Mouse (Mus musculus): ENCODE measurements around the gene Elmo3. TPM values are rescaled to one million over a fixed set of nuclear protein-coding genes. Genes with fewer than 3 reads are reported as not detected.

Elmo3 gene
- polyA plus RNA-seq, 1 experiment: not detected

DNA sequence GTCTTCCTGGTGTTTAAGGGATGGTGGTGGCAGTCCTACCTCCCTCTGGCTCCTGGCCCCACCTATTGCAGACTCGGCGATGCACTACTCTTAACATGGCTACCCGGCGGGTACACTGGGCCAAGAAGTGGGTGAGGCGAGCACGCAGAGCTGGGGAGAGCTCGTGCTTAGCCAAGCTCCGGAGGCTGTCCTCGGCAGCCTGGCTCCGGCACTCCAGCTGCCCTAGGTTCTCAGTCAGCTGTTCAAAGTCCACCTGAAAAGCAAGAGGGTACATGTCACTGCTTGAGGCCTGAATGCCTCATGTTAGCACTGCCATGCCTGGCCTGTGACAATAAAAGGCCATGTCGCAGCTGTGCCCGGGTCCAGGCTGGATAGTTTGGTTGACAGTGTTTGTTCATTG is 24.9 kb downstream of the Elmo3 start:
- no peak overlapping the region for H3K4me3 ChIP-seq (ENCODE audit: insufficient read depth, low read depth, low read length)
- peaks cover 7% of the 10 kb centered on the region for H3K4me1 ChIP-seq (ENCODE audit: control insufficient read depth, insufficient read depth, low read length)
- 94% methylated on average over 12 of the region's 12 CpGs for WGBS
- TF ChIP-seq CTCF (IDR thresholded peaks at IDR 0.05; ENCODE audit: insufficient read depth, low read depth, low read length): no peak
- no peak for TF ChIP-seq POLR2A (IDR thresholded peaks at IDR 0.05; ENCODE audit: insufficient read depth, low read depth, low read length)
- no peak overlapping the region for H3K27ac ChIP-seq (ENCODE audit: insufficient read depth, low read depth, low read length)

DNA sequence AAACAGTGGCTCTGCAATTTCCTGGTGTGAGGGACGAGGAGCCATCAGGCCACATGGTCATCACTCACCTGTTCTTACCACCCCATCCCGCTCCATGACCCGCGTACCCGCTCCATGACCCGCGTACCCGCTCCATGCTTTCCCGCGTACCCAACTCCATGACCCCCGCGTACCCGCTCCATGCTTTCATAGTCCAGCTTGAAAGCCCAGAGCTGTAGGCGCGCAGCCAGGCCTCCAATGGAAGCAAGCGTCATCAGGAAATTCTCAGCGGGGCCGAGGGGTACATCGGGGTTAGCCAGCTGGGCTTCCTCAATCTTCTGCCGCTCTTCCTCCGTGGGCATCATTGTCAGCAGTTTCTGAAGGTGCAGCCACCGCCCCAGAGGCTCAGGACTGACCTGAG is 26.1 kb downstream of the Elmo3 start:
- no peak overlapping the region for H3K4me3 ChIP-seq (ENCODE audit: insufficient read depth, low read depth, low read length)
- TF ChIP-seq CTCF (IDR thresholded peaks at IDR 0.05; ENCODE audit: insufficient read depth, low read depth, low read length): no peak
- TF ChIP-seq POLR2A (IDR thresholded peaks at IDR 0.05; ENCODE audit: insufficient read depth, low read depth, low read length): no peak
- H3K4me1 ChIP-seq (ENCODE audit: control insufficient read depth, insufficient read depth, low read length): peaks cover 7% of the 10 kb centered on the region
- H3K27ac ChIP-seq (ENCODE audit: insufficient read depth, low read depth, low read length): no peak overlapping the region
- 96% methylated on average over 22 of the region's 22 CpGs for WGBS

DNA sequence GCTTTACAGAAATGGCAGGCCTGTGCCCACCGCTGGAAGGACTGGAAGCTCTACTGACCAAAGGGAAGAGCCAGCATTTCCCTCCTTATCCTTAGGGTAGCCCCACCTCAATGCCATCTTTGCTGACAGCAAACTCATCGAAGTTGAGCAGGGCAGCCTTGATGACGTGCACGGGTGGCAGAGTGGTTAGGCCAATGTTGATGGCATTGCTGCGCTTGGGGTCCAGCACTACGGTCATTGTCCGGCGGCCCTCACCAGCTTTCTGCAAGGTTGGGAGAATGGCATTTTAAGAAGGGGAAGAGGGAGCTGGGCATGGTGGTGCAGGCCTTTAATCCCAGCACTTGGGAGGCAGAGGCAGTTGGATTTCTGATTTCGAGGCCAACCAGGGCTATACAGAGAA is 26.5 kb downstream of the Elmo3 start:
- WGBS: 94% methylated on average over 9 of the region's 9 CpGs
- H3K4me1 ChIP-seq (ENCODE audit: control insufficient read depth, insufficient read depth, low read length): peaks cover 5% of the 10 kb centered on the region
- H3K27ac ChIP-seq (ENCODE audit: insufficient read depth, low read depth, low read length): no peak overlapping the region
- no peak overlapping the region for H3K4me3 ChIP-seq (ENCODE audit: insufficient read depth, low read depth, low read length)
- TF ChIP-seq CTCF (IDR thresholded peaks at IDR 0.05; ENCODE audit: insufficient read depth, low read depth, low read length) (no peak), POLR2A (IDR thresholded peaks at IDR 0.05; ENCODE audit: insufficient read depth, low read depth, low read length) (no peak)

DNA sequence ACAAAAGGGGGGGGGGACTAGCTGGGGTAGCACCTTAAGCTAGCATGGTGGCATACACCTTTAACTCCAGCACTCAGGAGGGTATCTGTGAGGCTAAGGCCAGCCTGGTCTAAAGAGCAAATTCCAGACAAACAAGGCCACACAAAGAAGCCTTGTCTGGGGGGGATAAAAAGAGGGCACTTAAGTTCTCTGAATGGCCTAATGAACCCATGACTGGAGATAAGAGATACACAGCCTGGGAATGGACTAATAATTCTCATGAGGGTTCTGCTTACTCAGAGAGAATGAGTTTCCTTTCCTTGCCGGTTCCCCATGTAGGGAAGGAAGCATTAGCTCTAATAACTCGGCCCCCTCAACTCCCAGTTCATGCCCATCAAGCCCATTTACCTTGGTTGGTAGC is 27.1 kb downstream of the Elmo3 start:
- WGBS: 63% methylated on average over 2 of the region's 2 CpGs
- Histone ChIP-seq H3K4me1 (ENCODE audit: control insufficient read depth, insufficient read depth, low read length) (peaks cover under 1% of the 10 kb centered on the region; the same call in 1 of the 2 replicates), H3K27ac (ENCODE audit: insufficient read depth, low read depth, low read length) (no peak overlapping the region), H3K4me3 (ENCODE audit: insufficient read depth, low read depth, low read length) (no peak overlapping the region)
- TF ChIP-seq CTCF (IDR thresholded peaks at IDR 0.05; ENCODE audit: insufficient read depth, low read depth, low read length) (no peak), POLR2A (IDR thresholded peaks at IDR 0.05; ENCODE audit: insufficient read depth, low read depth, low read length) (no peak)

- TF ChIP-seq POLR2A (IDR thresholded peaks at IDR 0.05; ENCODE audit: insufficient read depth, low read depth, low read length) (no peak), CTCF (IDR thresholded peaks at IDR 0.05; ENCODE audit: insufficient read depth, low read depth, low read length) (no peak)
- 58% methylated on average over 32 of the region's 32 CpGs for WGBS
- Histone ChIP-seq H3K4me1 (ENCODE audit: control insufficient read depth, insufficient read depth, low read length) (no peaks in the 10 kb centered on the region), H3K4me3 (ENCODE audit: insufficient read depth, low read depth, low read length) (no peak overlapping the region), H3K27ac (ENCODE audit: insufficient read depth, low read depth, low read length) (no peak overlapping the region)
Measured at GRCm38 (mm10) chr8:105336373-105337130, 31.2 kb downstream of the Elmo3 start.

DNA sequence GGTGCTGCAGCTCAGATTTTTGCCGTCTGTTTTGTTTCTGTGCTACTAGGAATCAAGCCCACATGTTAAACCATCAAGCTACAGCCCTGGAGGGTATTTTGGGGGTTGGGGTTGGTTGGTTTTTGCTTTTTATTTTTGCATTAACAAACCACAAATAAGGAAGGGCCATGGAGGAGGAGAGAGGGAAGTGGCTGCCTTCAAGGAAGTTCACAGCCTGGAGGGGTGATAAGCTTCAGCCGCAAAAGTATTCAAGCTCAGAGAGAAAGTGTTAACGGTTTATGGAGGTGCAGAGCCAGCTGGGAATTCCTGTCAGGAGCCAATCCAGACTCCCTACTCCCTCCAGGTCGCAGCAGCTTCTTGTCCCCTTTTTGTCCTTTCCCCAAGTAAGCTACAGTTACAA is 33.6 kb downstream of the Elmo3 start:
- Histone ChIP-seq H3K4me3 (ENCODE audit: insufficient read depth, low read depth, low read length) (no peak overlapping the region), H3K4me1 (ENCODE audit: control insufficient read depth, insufficient read depth, low read length) (no peaks in the 10 kb centered on the region), H3K27ac (ENCODE audit: insufficient read depth, low read depth, low read length) (no peak overlapping the region)
- TF ChIP-seq CTCF (IDR thresholded peaks at IDR 0.05; ENCODE audit: insufficient read depth, low read depth, low read length): no peak
- no peak for TF ChIP-seq POLR2A (IDR thresholded peaks at IDR 0.05; ENCODE audit: insufficient read depth, low read depth, low read length)
- 75% methylated on average over 4 of the region's 4 CpGs for WGBS

- Histone ChIP-seq H3K4me1 (ENCODE audit: control insufficient read depth, insufficient read depth, low read length) (peaks cover 2% of the 10 kb centered on the region; the same call in 1 of the 2 replicates), H3K27ac (ENCODE audit: insufficient read depth, low read depth, low read length) (no peak overlapping the region), H3K4me3 (ENCODE audit: insufficient read depth, low read depth, low read length) (no peak overlapping the region)
- 81% methylated on average over 6 of the region's 6 CpGs for WGBS
- TF ChIP-seq POLR2A (IDR thresholded peaks at IDR 0.05; ENCODE audit: insufficient read depth, low read depth, low read length): no peak
- no peak for TF ChIP-seq CTCF (IDR thresholded peaks at IDR 0.05; ENCODE audit: insufficient read depth, low read depth, low read length)
Measured at GRCm38 (mm10) chr8:105339886-105340635, 34.7 kb downstream of the Elmo3 start.

- TF ChIP-seq POLR2A (IDR thresholded peaks at IDR 0.05; ENCODE audit: insufficient read depth, low read depth, low read length): no peak
- no peak for TF ChIP-seq CTCF (IDR thresholded peaks at IDR 0.05; ENCODE audit: insufficient read depth, low read depth, low read length)
- no peak overlapping the region for H3K27ac ChIP-seq (ENCODE audit: insufficient read depth, low read depth, low read length)
- peaks cover 7% of the 10 kb centered on the region for H3K4me1 ChIP-seq (ENCODE audit: control insufficient read depth, insufficient read depth, low read length)
- WGBS: 35% methylated on average over 8 of the region's 8 CpGs
- H3K4me3 ChIP-seq (ENCODE audit: insufficient read depth, low read depth, low read length): no peak overlapping the region
Measured at GRCm38 (mm10) chr8:105341399-105341798, 36.0 kb downstream of the Elmo3 start.

- H3K4me3 ChIP-seq (ENCODE audit: insufficient read depth, low read depth, low read length): no peak overlapping the region
- 86% methylated on average over 4 of the region's 4 CpGs for WGBS
- H3K4me1 ChIP-seq (ENCODE audit: control insufficient read depth, insufficient read depth, low read length): peaks cover 20% of the 10 kb centered on the region
- H3K27ac ChIP-seq (ENCODE audit: insufficient read depth, low read depth, low read length): no peak overlapping the region
- TF ChIP-seq POLR2A (IDR thresholded peaks at IDR 0.05; ENCODE audit: insufficient read depth, low read depth, low read length) (no peak), CTCF (IDR thresholded peaks at IDR 0.05; ENCODE audit: insufficient read depth, low read depth, low read length) (no peak)
Measured at GRCm38 (mm10) chr8:105342768-105343167, 37.4 kb downstream of the Elmo3 start.

Data from olfactory bulb, adult 2 months (tissue).